Mouse (Mus musculus): ENCODE data around the gene BC100530.
"Not testable (repeated sequence)": the region's sequence is repeated elsewhere in the genome, so short reads cannot be mapped to it uniquely, and the experiment has no call there.

Gene BC100530

GRCm38 (mm10) chr16:36367648-36368047 is at the start of gene BC100530:
BC100530 (minus strand) TSS chr16:36367748.
- DNase-seq (ENCODE audit: extremely low read depth, low read depth, low spot score): not testable (repeated sequence)

- DNase-seq (ENCODE audit: extremely low read depth, low read depth, low spot score): no peak
These were observed 40.8 kb upstream of the BC100530 start, which contains the start of gene Stfa2 for GRCm38 (mm10) chr16:36408357-36408756. Stfa2 (minus strand) TSS chr16:36408457.

GRCm38 (mm10) chr16:36389060-36389459 is 21.5 kb upstream of the BC100530 start:
- no peak for DNase-seq (ENCODE audit: extremely low read depth, low read depth, low spot score)

GRCm38 (mm10) chr16:36337171-36337570 is 30.4 kb downstream of the BC100530 start:
- no peak for DNase-seq (ENCODE audit: extremely low read depth, low read depth, low spot score)

GRCm38 (mm10) chr16:36334232-36334631 is 33.3 kb downstream of the BC100530 start, which contains the start of gene BC117090:
BC117090 (minus strand) TSS chr16:36334332.
- DNase-seq (ENCODE audit: extremely low read depth, low read depth, low spot score): no peak

- no peak for DNase-seq (ENCODE audit: extremely low read depth, low read depth, low spot score)
These were observed 48.3 kb downstream of the BC100530 start for GRCm38 (mm10) chr16:36319286-36319685.

GRCm38 (mm10) chr16:36316111-36316510 is 51.4 kb downstream of the BC100530 start:
- not testable (repeated sequence) for DNase-seq (ENCODE audit: extremely low read depth, low read depth, low spot score)
